Mouse (Mus musculus): ENCODE data around the gene Acap2.

DNA sequence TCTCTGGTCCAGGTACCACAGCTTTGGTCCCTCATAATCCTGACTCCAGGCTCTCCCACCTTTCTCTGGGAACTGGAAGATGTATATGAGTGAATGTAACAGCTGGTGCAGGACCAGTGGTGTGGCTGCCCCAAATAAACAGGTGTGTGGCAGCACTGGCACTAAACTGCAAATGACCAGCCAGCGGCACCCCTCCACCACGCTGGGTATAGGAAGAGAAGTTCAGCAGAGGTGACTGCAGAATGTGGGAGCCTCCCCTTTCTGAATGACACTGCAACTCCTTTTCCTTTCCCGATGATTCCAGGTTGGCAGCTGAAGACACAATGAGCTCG, 32.1 kb upstream of the Acap2 start:
- TF ChIP-seq EP300 (IDR thresholded peaks at IDR 0.05; ENCODE audit: low read depth) (no peak), CTCF (IDR thresholded peaks at IDR 0.05; ENCODE audit: low read depth) (no peak)
